Mouse (Mus musculus) A20 (cell line): ENCODE results near the gene Aurkaip1.

Experiments used
- DNase-seq: peaks from one replicate; pipeline ENCODE4 v3.0.0-alpha.2; 2011; ENCODE audit warnings: low read depth, low spot score

The Aurkaip1 gene

DNA sequence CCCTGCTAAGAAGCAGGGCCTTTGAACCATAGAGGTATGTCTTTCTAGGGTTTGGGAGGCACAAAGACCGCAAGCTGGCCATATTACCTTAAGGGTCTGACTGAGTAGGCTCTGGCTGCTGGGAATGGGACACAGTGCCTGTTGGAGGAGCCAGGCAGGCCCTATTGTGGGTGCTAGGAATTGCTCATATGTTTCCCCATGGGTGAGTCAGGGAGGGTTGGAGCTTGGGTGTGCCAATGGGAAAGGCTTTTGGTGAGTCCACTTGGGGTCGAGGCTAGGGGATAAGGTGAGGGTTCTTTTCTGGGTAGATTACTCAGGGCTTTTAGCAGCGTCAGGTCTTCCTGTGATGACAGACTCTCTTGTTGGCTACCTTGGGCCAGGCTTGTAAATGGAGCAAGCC, 20.3 kb downstream of the Aurkaip1 start:
- no peak for DNase-seq

DNA sequence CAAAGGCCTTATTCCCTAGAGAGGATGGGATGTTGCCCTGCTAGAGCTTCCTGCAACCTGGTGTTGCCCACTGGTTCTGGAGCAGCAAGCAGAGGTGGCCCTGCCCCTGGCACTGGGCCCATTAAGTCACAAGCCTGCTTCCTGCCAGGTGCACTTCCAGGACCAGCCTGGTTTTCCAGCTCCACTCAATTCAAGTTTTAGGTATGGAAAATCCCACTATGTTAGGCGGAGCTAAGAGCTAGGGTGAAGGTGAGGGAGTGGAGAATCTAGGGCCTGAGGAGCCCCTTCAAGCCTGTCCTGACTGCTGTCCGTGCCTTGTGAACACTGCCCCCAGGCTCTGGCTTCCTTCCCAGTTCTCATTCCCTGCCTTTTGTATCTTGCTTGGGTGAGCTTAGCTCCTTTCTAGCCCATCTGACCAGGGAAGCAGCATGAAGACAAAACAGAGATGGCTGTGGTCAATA, 20.9 kb downstream of the Aurkaip1 start:
- DNase-seq = no peak

DNA sequence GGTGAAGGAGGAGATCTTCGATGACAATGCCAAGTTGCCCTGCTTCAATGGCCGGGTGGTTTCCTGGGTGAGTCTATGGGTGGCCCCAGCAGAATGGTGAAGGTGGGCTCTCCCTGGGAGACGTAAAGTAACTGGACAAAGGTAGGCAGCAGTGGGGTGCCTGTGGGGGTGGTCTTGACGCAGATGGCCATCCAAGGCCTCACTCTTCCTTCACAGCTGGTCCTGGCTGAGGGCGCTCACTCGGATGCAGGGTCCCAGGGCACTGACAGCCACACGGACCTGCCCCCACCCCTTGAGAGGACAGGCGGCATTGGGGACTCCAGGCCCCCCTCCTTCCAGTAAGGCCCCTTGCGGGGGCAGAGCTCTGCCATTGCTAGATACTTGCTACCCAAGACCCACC, 22.3 kb downstream of the Aurkaip1 start:
- no peak for DNase-seq

DNA sequence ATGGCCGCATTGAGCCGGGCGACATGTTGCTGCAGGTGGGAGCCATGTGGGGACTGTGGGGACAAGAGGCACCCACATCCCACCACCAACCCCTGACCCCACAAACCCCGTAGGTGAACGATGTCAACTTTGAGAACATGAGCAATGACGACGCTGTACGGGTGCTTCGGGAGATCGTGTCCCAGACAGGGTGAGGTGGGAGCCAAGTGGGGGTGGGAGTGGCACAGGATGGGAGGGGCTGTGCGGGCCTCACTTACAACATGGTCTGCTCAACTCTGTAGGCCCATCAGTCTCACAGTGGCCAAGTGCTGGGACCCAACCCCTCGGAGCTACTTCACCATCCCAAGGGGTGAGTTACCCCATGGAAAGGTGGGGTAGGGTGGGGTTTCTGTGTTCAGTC, 23.9 kb downstream of the Aurkaip1 start:
- no peak for DNase-seq

DNA sequence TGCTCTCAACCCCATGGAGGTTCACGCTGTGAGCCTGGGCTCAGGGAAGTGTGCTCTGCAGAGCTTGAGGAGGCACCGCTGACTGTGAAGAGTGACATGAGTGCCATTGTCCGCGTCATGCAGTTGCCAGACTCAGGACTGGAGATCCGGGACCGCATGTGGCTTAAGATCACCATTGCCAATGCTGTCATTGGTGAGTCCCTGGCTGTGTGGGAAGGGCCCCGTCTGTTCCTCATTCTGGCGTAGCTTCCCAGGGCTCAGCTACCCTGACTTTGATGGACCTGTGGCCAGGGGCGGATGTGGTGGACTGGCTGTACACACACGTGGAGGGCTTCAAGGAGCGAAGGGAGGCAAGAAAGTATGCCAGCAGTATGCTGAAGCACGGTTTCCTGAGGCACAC, 25.0 kb downstream of the Aurkaip1 start:
- DNase-seq = no peak

DNA sequence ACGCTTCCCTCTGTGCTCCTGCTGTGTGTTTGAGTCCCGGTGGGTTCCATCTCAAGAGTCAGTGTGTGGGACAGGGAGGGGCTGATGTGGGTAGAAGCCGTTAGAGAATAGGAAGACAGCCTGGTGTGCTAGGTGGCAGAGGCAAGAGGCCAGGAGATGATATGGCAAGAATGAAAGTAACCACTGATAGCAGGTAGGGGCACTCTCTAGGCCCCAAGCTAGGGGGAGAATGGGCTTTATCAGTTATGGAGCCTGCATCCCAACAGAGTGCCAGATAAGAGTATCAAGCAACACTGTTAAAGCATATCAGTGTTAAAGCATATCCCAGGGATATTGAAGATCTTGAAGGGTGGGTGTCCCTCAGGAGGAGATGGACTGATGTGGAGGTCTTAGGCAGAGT, 25.8 kb downstream of the Aurkaip1 start:
- no peak for DNase-seq

DNA sequence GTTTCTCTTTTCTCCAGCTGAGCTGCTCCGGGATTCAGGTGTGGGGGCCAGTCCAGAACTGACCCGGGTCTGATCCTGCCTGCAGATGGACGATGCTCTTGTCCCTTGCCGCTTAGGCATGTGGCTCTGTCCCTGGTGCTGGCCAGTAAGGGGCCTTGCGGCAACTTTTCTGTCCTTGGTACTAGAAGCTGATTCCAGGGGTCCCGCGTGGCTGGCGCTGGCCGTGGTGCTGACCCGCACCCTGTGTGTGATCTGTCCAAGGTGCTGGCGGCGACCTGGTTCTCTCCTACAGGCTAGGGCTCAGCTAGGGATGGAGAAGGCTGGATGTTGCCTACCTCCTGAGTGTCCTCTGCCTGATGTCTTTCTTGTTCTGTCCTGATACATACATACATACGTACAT, 28.2 kb downstream of the Aurkaip1 start:
- no peak for DNase-seq

DNA sequence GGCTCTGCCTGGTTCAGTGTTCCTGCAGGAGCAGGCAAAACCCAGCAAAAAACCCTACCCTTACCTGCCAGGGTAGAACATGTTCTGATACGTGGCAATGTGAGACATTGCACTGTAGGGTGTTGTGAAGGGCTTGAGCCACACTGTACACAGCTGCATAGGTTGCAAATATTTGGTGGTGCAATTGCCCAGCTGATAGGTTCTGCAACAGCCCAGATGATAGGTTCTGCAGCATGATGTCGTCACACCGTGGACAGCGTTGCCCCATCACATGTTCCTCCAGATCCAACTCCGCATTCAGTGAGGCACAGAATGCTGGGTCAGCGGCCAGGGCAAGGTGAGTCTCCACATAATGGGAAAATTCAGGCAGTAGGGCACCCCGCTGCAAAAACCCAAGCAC, 30.7 kb downstream of the Aurkaip1 start:
- DNase-seq = no peak

DNA sequence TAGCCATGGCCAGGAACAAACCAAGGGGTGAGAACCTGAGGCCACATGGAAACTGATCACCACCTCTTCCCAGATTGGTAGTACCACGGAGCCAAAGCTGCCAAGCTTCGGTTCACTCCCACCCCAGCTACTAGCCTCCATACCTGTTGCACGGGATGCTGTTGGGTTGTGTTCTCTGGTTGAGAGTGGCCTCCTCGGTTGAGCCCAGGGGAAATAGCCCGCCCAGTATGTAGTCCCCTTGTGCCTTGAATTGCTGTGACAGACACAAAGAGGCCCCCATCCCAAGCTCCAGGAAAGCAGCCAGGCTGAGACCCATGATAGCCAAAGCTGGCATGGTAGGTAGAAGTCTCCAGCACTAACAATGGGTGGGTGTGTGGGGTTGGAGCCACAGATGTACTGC, 31.9 kb downstream of the Aurkaip1 start, which contains the start of gene Tas1r3:
Tas1r3 (minus strand) TSS at position 362 of the 400 bp plus-strand sequence.
- no peak for DNase-seq

DNA sequence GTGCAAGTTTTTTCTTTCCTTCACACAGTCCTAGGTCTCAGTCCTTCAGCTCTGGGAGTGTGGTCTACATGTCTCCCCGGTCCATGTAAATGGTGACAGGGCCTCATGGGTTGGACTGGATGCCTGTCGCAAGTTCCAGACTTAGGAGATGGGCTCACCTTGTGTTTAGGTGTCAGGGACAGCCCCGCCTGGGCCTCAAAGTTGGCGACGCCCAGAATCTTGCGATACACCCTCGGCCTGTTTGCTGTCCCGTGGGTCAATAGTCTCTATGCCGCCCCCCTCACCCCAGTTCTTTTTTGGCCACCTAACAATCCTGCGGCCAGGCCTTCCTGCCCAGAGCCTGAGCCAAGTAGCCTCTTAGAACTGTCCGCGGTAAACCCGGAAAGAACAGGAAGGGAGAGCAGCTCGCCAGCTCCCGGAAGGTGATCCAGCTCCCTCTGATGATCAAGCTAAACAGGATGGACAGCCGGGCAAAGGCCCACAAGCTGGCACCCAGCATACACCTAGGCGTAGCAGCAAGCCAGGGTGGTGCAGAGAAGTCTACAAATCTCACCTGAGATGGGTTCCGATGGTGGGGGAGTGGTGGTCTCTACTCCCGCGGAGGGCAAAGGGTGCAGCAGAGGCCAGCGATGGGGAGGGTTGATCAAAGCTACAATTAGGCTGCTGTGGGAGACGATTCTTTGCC, 37.7 kb downstream of the Aurkaip1 start:
- no peak for DNase-seq

DNA sequence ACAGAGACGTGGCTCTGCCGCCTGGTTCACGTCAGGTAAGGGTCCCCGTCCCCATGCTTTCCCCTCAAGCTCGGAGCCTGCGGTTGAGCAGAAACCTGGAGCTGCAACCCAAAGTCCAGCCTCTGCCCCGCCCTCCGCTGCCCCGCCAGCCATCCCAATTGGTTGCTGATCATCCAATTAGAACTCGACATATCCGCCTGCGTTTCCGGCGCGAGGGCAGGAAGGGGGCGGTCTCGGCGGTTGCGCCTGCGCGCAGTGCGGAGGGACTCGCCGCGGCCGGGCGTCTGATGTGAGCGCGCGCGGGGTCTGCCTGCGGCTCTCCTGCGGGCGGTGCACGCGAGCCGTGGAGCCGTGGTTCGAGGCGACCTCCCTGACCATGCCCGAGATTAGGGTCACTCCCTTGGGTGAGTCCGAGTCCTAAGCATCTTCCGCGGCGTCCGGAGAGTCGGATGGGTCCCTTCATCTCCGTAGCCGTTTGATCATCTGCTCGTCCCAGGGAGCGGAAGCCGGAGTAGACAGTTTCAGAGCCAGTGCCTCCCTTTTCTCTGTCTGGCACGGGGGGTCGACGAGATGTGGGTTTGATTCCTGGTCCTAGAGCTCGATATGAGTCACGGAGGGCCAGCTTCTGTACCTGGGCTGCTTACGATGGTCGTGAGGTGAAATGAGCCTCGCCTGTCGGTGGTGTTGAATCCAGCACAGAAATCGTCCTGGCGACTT, 38.4 kb downstream of the Aurkaip1 start, which contains the start of the genes Cptp and Ints11:
Cptp (minus strand) TSS at position 124 of the 717 bp plus-strand sequence.
Ints11 (plus strand) TSS at position 230 of the 717 bp plus-strand sequence.
- peak; percentile 96 for DNase-seq

DNA sequence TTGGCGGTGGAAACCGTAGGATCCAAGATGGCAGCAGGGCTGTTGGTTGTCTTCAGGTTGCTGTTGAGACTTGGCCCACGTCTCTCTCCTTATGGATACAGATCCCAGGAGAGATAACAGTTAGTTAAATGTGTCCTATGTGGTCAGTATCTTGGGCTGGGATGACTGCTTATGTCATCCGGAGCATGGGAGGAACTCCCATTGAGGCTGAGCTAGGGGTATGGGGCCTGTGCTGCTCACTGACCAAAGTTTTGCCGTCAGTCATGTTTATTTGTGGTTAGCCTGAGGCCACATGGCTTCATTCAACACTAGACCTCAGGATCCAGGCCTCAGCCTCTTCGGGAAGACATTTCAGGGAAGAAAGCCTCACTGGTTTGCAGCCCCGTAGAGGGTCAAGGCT, 40.3 kb downstream of the Aurkaip1 start:
- no peak for DNase-seq
